Mouse (Mus musculus) limb, embryonic 12.5 days (tissue): ENCODE results near the gene Oas1d. TPM values are rescaled to one million over a fixed set of nuclear protein-coding genes. Genes with fewer than 3 reads are reported as not detected.
"Not testable (repeated sequence)": the region's sequence is repeated elsewhere in the genome, so short reads cannot be mapped to it uniquely, and the experiment has no call there.

Experiments used
- ATAC-seq: fragments of 200-750 bp; cut with Nextera tagmentation; 2 replicates; pipeline ENCODE4 v1.8.0; 2017; ENCODE audit warnings: low read depth, moderate TSS enrichment; ENCODE audit not compliant: insufficient number of reproducible peaks, insufficient read depth, low FRiP score, low TSS enrichment
- H3K27ac ChIP-seq: fragments of 300-500 bp; sonication (generic); 2 replicates; pipeline ENCODE4 v1.5.1; 2016; ENCODE audit warnings: mild to moderate bottlenecking, moderate library complexity
- H3K27me3 ChIP-seq: fragments of 300-500 bp; sonication (generic); 2 replicates; pipeline ENCODE4 v1.6.1; 2016; ENCODE audit warnings: mild to moderate bottlenecking, moderate library complexity
- H3K36me3 ChIP-seq: fragments of 300-500 bp; sonication (generic); 2 replicates; pipeline ENCODE4 v1.6.1; 2016; ENCODE audit warnings: mild to moderate bottlenecking, moderate library complexity
- H3K4me1 ChIP-seq: fragments of 300-500 bp; sonication (generic); replicated peaks from 2 replicates; pipeline ENCODE4 v1.6.1; 2016
- H3K4me2 ChIP-seq: fragments of 300-500 bp; sonication (generic); 2 replicates; pipeline ENCODE4 v1.6.1; 2016; ENCODE audit warnings: mild to moderate bottlenecking, moderate library complexity
- H3K4me3 ChIP-seq: fragments of 300-500 bp; sonication (generic); replicated peaks from 2 replicates; pipeline ENCODE4 v1.5.1; 2016; ENCODE audit warnings: mild to moderate bottlenecking
- H3K9ac ChIP-seq: fragments of 300-500 bp; sonication (generic); replicated peaks from 2 replicates; pipeline ENCODE4 v1.6.1; 2016; ENCODE audit warnings: mild to moderate bottlenecking, moderate library complexity
- H3K9me3 ChIP-seq: fragments of 300-500 bp; sonication (generic); 2 replicates; pipeline ENCODE4 v1.6.1; 2016; ENCODE audit warnings: mild to moderate bottlenecking, moderate library complexity
- WGBS: fragments of 180-500 bp; shearing (Covaris S2); methylation state at CpG from one replicate; pipeline ENCODE4 v1.1.7; 2016; 5-methylcytosine and 5-hydroxymethylcytosine counted together
- polyA plus RNA-seq: library from polyadenylated mRNA; unstranded; fragments of >200 nt; fragmentation: Nextera tagmentation; extraction: Ambion mirVana; gene quantifications from 2 replicates; pipeline ENCODE4 v1.2.1, GENCODE M21; 2016

Gene Oas1d
- polyA plus RNA-seq, 1 experiment from 2014 or later, result not detected

GRCm38 (mm10) chr5:120902056-120902455, 12.3 kb upstream of the Oas1d start:
- ATAC-seq, result no peak
- no peaks in the 10 kb centered on the region for H3K9me3 ChIP-seq
- 94% methylated on average over 5 of the region's 5 CpGs for WGBS

GRCm38 (mm10) chr5:120906791-120907733, 7.3 kb upstream of the Oas1d start, which contains the start of gene Oas1a:
Gene Oas1a (minus strand): TSS chr5:120907521.
- not testable (repeated sequence) for ATAC-seq, H3K27ac ChIP-seq, H3K27me3 ChIP-seq, H3K4me3 ChIP-seq, H3K36me3 ChIP-seq, H3K4me1 ChIP-seq, H3K9ac ChIP-seq, H3K9me3 ChIP-seq, H3K4me2 ChIP-seq
- WGBS, result 29% methylated on average over 9 of the region's 12 CpGs

More at GRCm38 (mm10) chr5:120902056-120902455, 12.3 kb upstream of the Oas1d start:
- Histone ChIP-seq H3K9ac (no peak overlapping the region), H3K4me3 (no peak overlapping the region), H3K27me3 (no peaks in the 10 kb centered on the region), H3K36me3 (no peaks in the 10 kb centered on the region), H3K27ac (no peak overlapping the region), H3K4me1 (no peaks in the 10 kb centered on the region), H3K4me2 (no peak overlapping the region)

GRCm38 (mm10) chr5:120908196-120908920, 6.0 kb upstream of the Oas1d start:
- no peak overlapping the region for H3K9ac ChIP-seq
- H3K27ac ChIP-seq, result no peak overlapping the region
- H3K4me1 ChIP-seq, result no peaks in the 10 kb centered on the region
- H3K4me3 ChIP-seq, result no peak overlapping the region
- no peaks in the 10 kb centered on the region for H3K9me3 ChIP-seq
- H3K27me3 ChIP-seq, result no peaks in the 10 kb centered on the region
- no peaks in the 10 kb centered on the region for H3K36me3 ChIP-seq
- no peak for ATAC-seq
- 52% methylated on average over 7 of the region's 7 CpGs for WGBS
- H3K4me2 ChIP-seq, result no peak overlapping the region

GRCm38 (mm10) chr5:120919156-120919935, 5.0 kb downstream of the Oas1d start:
- H3K4me2 ChIP-seq, H3K27me3 ChIP-seq, H3K27ac ChIP-seq, H3K36me3 ChIP-seq, H3K9me3 ChIP-seq, H3K4me1 ChIP-seq, H3K4me3 ChIP-seq, ATAC-seq, H3K9ac ChIP-seq: not testable (repeated sequence)
- 62% methylated on average over 2 of the region's 2 CpGs for WGBS

- no peak for ATAC-seq
- Histone ChIP-seq H3K9ac (no peak overlapping the region), H3K36me3 (no peaks in the 10 kb centered on the region), H3K4me3 (no peak overlapping the region), H3K9me3 (no peaks in the 10 kb centered on the region; the same call in 1 of the 2 replicates), H3K27me3 (no peaks in the 10 kb centered on the region), H3K4me2 (no peak overlapping the region), H3K4me1 (no peaks in the 10 kb centered on the region), H3K27ac (no peak overlapping the region)
- WGBS, result 83% methylated on average over 3 of the region's 3 CpGs
Observed at GRCm38 (mm10) chr5:120920296-120920695, 6.0 kb downstream of the Oas1d start.

- 73% methylated on average over 4 of the region's 4 CpGs for WGBS
- no peak overlapping the region for H3K4me3 ChIP-seq
- H3K9me3 ChIP-seq, result no peaks in the 10 kb centered on the region
- no peak overlapping the region for H3K9ac ChIP-seq
- H3K27me3 ChIP-seq, result no peaks in the 10 kb centered on the region
- no peak overlapping the region for H3K4me2 ChIP-seq
- no peaks in the 10 kb centered on the region for H3K4me1 ChIP-seq
- H3K36me3 ChIP-seq, result no peaks in the 10 kb centered on the region
- no peak for ATAC-seq
- no peak overlapping the region for H3K27ac ChIP-seq
Observed at GRCm38 (mm10) chr5:120923969-120924368, 9.6 kb downstream of the Oas1d start.

GRCm38 (mm10) chr5:120924520-120924919, 10.2 kb downstream of the Oas1d start:
- ATAC-seq, H3K9me3 ChIP-seq, H3K9ac ChIP-seq, H3K4me1 ChIP-seq, H3K4me2 ChIP-seq, H3K36me3 ChIP-seq, H3K27me3 ChIP-seq, H3K27ac ChIP-seq, H3K4me3 ChIP-seq: not testable (repeated sequence)
- WGBS, result 69% methylated on average over 4 of the region's 4 CpGs

GRCm38 (mm10) chr5:120926311-120926710, 12.0 kb downstream of the Oas1d start:
- H3K36me3 ChIP-seq, H3K27ac ChIP-seq, H3K27me3 ChIP-seq, ATAC-seq, H3K9me3 ChIP-seq, H3K9ac ChIP-seq, H3K4me3 ChIP-seq, H3K4me1 ChIP-seq, H3K4me2 ChIP-seq: not testable (repeated sequence)
- 67% methylated on average over 2 of the region's 2 CpGs for WGBS

GRCm38 (mm10) chr5:120927036-120927435, 12.7 kb downstream of the Oas1d start:
- Histone ChIP-seq H3K4me3 (no peak overlapping the region), H3K9ac (no peak overlapping the region), H3K4me2 (no peak overlapping the region), H3K9me3 (no peaks in the 10 kb centered on the region), H3K4me1 (no peaks in the 10 kb centered on the region), H3K27me3 (no peaks in the 10 kb centered on the region; the same call in 1 of the 2 replicates), H3K36me3 (no peaks in the 10 kb centered on the region), H3K27ac (no peak overlapping the region)
- 6% methylated on average over 1 of the region's 1 CpGs for WGBS
- ATAC-seq, result no peak

GRCm38 (mm10) chr5:120933966-120934365, 19.6 kb downstream of the Oas1d start:
- Histone ChIP-seq H3K36me3 (no peaks in the 10 kb centered on the region), H3K27ac (no peak overlapping the region), H3K9me3 (no peaks in the 10 kb centered on the region), H3K4me1 (no peaks in the 10 kb centered on the region), H3K9ac (no peak overlapping the region), H3K27me3 (peaks cover 4% of the 10 kb centered on the region; the same call in 1 of the 2 replicates), H3K4me3 (no peak overlapping the region), H3K4me2 (no peak overlapping the region)
- WGBS, result 11% methylated on average over 5 of the region's 5 CpGs
- ATAC-seq, result no peak

- Histone ChIP-seq H3K4me1 (no peaks in the 10 kb centered on the region), H3K36me3 (no peaks in the 10 kb centered on the region), H3K9me3 (no peaks in the 10 kb centered on the region), H3K4me3 (no peak overlapping the region), H3K9ac (no peak overlapping the region), H3K27me3 (peaks cover 8% of the 10 kb centered on the region; the same call in 1 of the 2 replicates), H3K27ac (no peak overlapping the region), H3K4me2 (no peak overlapping the region)
- no peak for ATAC-seq
- 72% methylated on average over 4 of the region's 4 CpGs for WGBS
Observed at GRCm38 (mm10) chr5:120937841-120938240, 23.5 kb downstream of the Oas1d start.
